Mouse (Mus musculus) C2C12 (cell line): ENCODE results near the gene Tgif1. TPM values are rescaled to one million over a fixed set of nuclear protein-coding genes. Genes with fewer than 3 reads are reported as not detected.
A peak's percentile ranks its signal among the peaks of the same experiment; 100 is the strongest.

Experiments
- H3K27me3 ChIP-seq: one replicate; pipeline ENCODE4 v1.6.1; 2011; ENCODE audit not compliant: control insufficient read depth, insufficient read depth, insufficient read length
- H3K36me3 ChIP-seq: one replicate; pipeline ENCODE4 v1.6.1; 2011; ENCODE audit not compliant: control insufficient read depth, insufficient read depth
- H3K4me3 ChIP-seq: one replicate; pipeline ENCODE4 v1.5.1; 2011; ENCODE audit warnings: mild to moderate bottlenecking, control low read depth; ENCODE audit not compliant: poor library complexity, insufficient read depth, severe bottlenecking
- H3K79me2 ChIP-seq: one replicate; pipeline ENCODE4 v1.6.1; 2011; ENCODE audit not compliant: control insufficient read depth, insufficient read depth
- H3K79me3 ChIP-seq: one replicate; pipeline ENCODE4 v1.6.1; 2011; ENCODE audit warnings: low read depth, control low read depth
- H3ac ChIP-seq: one replicate; pipeline ENCODE3; 2011; ENCODE audit warnings: low read depth; ENCODE audit not compliant: control insufficient read depth, insufficient read length
- CEBPB ChIP-seq: IDR thresholded peaks from one replicate; pipeline ENCODE4 v1.6.1; 2011; ENCODE audit warnings: low read depth, mild to moderate bottlenecking, control low read depth, moderate library complexity
- CTCF ChIP-seq: IDR thresholded peaks from one replicate; pipeline ENCODE4 v1.5.1; 2011; ENCODE audit not compliant: control insufficient read depth, insufficient read depth, insufficient read length
- FOSL1 ChIP-seq: IDR thresholded peaks from one replicate; pipeline ENCODE4 v1.8.0; 2011; ENCODE audit warnings: mild to moderate bottlenecking, low read length; ENCODE audit not compliant: poor library complexity, insufficient read depth, severe bottlenecking
- MAX ChIP-seq: IDR thresholded peaks from one replicate; pipeline ENCODE4 v1.6.1; 2011; ENCODE audit warnings: mild to moderate bottlenecking, control low read depth
- MYOD1 ChIP-seq: IDR thresholded peaks from one replicate; pipeline ENCODE4 v1.6.1; 2011; ENCODE audit warnings: low read depth; ENCODE audit not compliant: control insufficient read depth, insufficient read length
- MYOG ChIP-seq: IDR thresholded peaks from one replicate; pipeline ENCODE4 v1.6.1; 2011; ENCODE audit not compliant: control insufficient read depth, insufficient read length; ENCODE audit errors: extremely low read depth
- USF1 ChIP-seq: IDR thresholded peaks from one replicate; pipeline ENCODE4 v1.6.1; 2011; ENCODE audit warnings: low read depth, mild to moderate bottlenecking, control low read depth, moderate library complexity
- polyA plus RNA-seq: library from polyadenylated mRNA; unstranded; fragments of >200 nt; fragmentation: generic; extraction: Trizol; gene quantifications from one replicate; pipeline ENCODE4 v1.2.1, GENCODE M21; 2012; ENCODE audit warnings: missing spikeins

Gene Tgif1
- polyA plus RNA-seq, 1 experiment: 46.7 TPM

- peaks cover 60% of the 10 kb centered on the region for H3K79me3 ChIP-seq
- no peaks in the 10 kb centered on the region for H3K27me3 ChIP-seq
- H3K36me3 ChIP-seq: peaks cover 30% of the 10 kb centered on the region
- peaks cover 79% of the 10 kb centered on the region for H3K79me2 ChIP-seq
- peak overlapping the region; percentile 79 for H3K4me3 ChIP-seq
- no peak for TF ChIP-seq MYOG
- TF ChIP-seq FOSL1: no peak
- TF ChIP-seq CEBPB: no peak
- TF ChIP-seq MAX: no peak
- no peak for TF ChIP-seq USF1
- no peak for TF ChIP-seq CTCF
- TF ChIP-seq MYOD1: no peak
- peak overlapping the region; percentile 82 for H3ac ChIP-seq
Observed at GRCm38 (mm10) chr17:70848511-70849398, 4.6 kb downstream of the Tgif1 start.

GRCm38 (mm10) chr17:70847751-70848510 lies 5.4 kb downstream of the Tgif1 start:
- peaks cover 82% of the 10 kb centered on the region for H3K79me2 ChIP-seq
- peaks cover 61% of the 10 kb centered on the region for H3K79me3 ChIP-seq
- TF ChIP-seq FOSL1: no peak
- no peak for TF ChIP-seq MYOD1
- TF ChIP-seq MYOG: no peak
- no peak for TF ChIP-seq USF1
- TF ChIP-seq CTCF: no peak
- no peak for TF ChIP-seq CEBPB
- no peak for TF ChIP-seq MAX
- peak overlapping the region; percentile 50 for H3ac ChIP-seq
- H3K27me3 ChIP-seq: no peaks in the 10 kb centered on the region
- H3K4me3 ChIP-seq: peak overlapping the region; percentile 79
- peaks cover 39% of the 10 kb centered on the region for H3K36me3 ChIP-seq

GRCm38 (mm10) chr17:70847086-70847485 lies 6.3 kb downstream of the Tgif1 start:
- TF ChIP-seq FOSL1 (no peak), USF1 (no peak), CEBPB (no peak), MAX (peak; percentile 33), MYOD1 (no peak)
- Histone ChIP-seq H3K4me3 (no peak overlapping the region), H3K79me2 (peaks cover 90% of the 10 kb centered on the region), H3K27me3 (no peaks in the 10 kb centered on the region), H3K36me3 (peaks cover 45% of the 10 kb centered on the region), H3ac (no peak overlapping the region), H3K79me3 (peaks cover 64% of the 10 kb centered on the region)

GRCm38 (mm10) chr17:70846111-70846644 lies 7.2 kb downstream of the Tgif1 start:
- no peaks in the 10 kb centered on the region for H3K27me3 ChIP-seq
- H3K36me3 ChIP-seq: peaks cover 54% of the 10 kb centered on the region
- H3K4me3 ChIP-seq: no peak overlapping the region
- no peak overlapping the region for H3ac ChIP-seq
- H3K79me2 ChIP-seq: peaks cover 99% of the 10 kb centered on the region
- TF ChIP-seq CTCF (no peak), MAX (no peak), FOSL1 (no peak), MYOD1 (no peak), USF1 (no peak), MYOG (no peak), CEBPB (no peak)
- H3K79me3 ChIP-seq: peaks cover 65% of the 10 kb centered on the region

GRCm38 (mm10) chr17:70845543-70845942 lies 7.8 kb downstream of the Tgif1 start:
- Histone ChIP-seq H3K27me3 (no peaks in the 10 kb centered on the region), H3K79me2 (peaks cover 97% of the 10 kb centered on the region), H3K79me3 (peaks cover 62% of the 10 kb centered on the region), H3K36me3 (peaks cover 59% of the 10 kb centered on the region), H3K4me3 (no peak overlapping the region), H3ac (no peak overlapping the region)
- TF ChIP-seq FOSL1 (no peak), MYOD1 (no peak), CTCF (no peak), MAX (no peak), MYOG (no peak), USF1 (no peak), CEBPB (no peak)
